Mouse (Mus musculus) ES-Bruce4 (cell line): ENCODE results near the gene Nrsn2. TPM values are rescaled to one million over a fixed set of nuclear protein-coding genes. Genes with fewer than 3 reads are reported as not detected.
A peak's percentile ranks its signal among the peaks of the same experiment; 100 is the strongest.

Experiments used
- H3K27ac ChIP-seq: 2 replicates; pipeline ENCODE4 v1.5.1; 2012; ENCODE audit warnings: low read length, inconsistent platforms; ENCODE audit not compliant: insufficient read depth
- H3K27me3 ChIP-seq: 2 replicates; pipeline ENCODE4 v1.6.1; 2012; ENCODE audit warnings: mild to moderate bottlenecking, low read length, inconsistent platforms; ENCODE audit not compliant: control insufficient read depth, poor library complexity, insufficient read depth, severe bottlenecking
- H3K36me3 ChIP-seq: 2 replicates; pipeline ENCODE4 v1.6.1; 2012; ENCODE audit warnings: inconsistent platforms, mild to moderate bottlenecking, low read length, moderate library complexity; ENCODE audit not compliant: control insufficient read depth, poor library complexity, insufficient read depth, severe bottlenecking
- H3K4me1 ChIP-seq: one replicate; pipeline ENCODE4 v1.8.1; 2011; ENCODE audit warnings: low read length; ENCODE audit not compliant: control insufficient read depth, insufficient read depth
- H3K4me3 ChIP-seq: 2 replicates; pipeline ENCODE4 v1.5.1; 2011; ENCODE audit warnings: low read depth, mild to moderate bottlenecking, low read length
- H3K9ac ChIP-seq: 2 replicates; pipeline ENCODE4 v1.6.1; 2012; ENCODE audit warnings: low read depth, mild to moderate bottlenecking, inconsistent platforms; ENCODE audit not compliant: poor library complexity, severe bottlenecking
- H3K9me3 ChIP-seq: replicated peaks from 2 replicates; pipeline ENCODE4 v1.6.1; 2012; ENCODE audit warnings: mild to moderate bottlenecking, low read length, inconsistent platforms; ENCODE audit not compliant: control insufficient read depth, poor library complexity, insufficient read depth, severe bottlenecking
- CTCF ChIP-seq: IDR thresholded peaks from one replicate; pipeline ENCODE4 v1.8.1; 2011; ENCODE audit warnings: low read depth, low read length
- EP300 ChIP-seq: IDR thresholded peaks from 2 replicates; pipeline ENCODE4 v1.6.1; 2011; ENCODE audit warnings: low read depth, low read length; ENCODE audit not compliant: insufficient read depth
- POLR2A ChIP-seq: IDR thresholded peaks from one replicate; pipeline ENCODE4 v1.8.1; 2011; ENCODE audit warnings: low read length; ENCODE audit not compliant: insufficient read depth
- polyA plus RNA-seq: library from polyadenylated mRNA; stranded (reverse); fragments of >200 nt; gene quantifications from 2 replicates; pipeline ENCODE4 v1.2.4, GENCODE M21; 2011; ENCODE audit warnings: low read depth; ENCODE audit not compliant: missing spikeins, insufficient read depth, insufficient read length

Nrsn2 gene
- polyA plus RNA-seq, 1 experiment: 1.1 TPM

DNA sequence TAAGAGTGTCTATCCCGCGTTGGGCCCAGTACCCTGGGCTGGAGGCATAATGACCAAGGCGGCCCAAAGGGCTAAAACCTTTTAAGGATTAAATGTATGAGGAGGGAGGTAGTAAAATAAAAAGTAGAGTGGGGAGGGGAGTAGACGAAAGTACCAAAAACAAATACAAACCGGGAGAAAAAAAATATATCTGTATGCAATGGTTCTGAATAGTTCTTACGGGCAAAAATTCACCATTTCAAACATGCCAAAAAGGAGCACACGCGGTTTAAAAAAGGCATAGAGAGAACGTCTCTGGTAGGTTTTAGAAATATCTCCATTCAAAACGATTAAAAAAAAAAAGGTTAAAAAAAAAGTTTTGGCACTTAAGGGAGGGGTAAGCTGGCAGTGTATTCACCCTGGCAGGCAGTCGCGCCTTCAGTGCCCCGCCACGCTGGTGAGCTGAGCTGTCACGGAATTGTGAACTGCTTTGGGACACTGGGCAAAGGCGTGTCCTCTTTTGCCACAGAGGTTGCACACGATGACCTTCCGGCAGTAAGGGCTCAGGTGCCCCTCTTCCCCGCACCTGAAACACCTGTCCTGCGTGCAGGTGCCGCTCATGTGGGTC lies 36.8 kb upstream of the Nrsn2 start:
- no peaks in the 10 kb centered on the region for H3K36me3 ChIP-seq
- peak overlapping the region; percentile 65 for H3K4me3 ChIP-seq
- TF ChIP-seq CTCF (no peak), POLR2A (no peak), EP300 (no peak)
- peaks cover 2% of the 10 kb centered on the region for H3K4me1 ChIP-seq
- H3K9ac ChIP-seq: peak overlapping the region; percentile 93
- no peaks in the 10 kb centered on the region for H3K27me3 ChIP-seq
- H3K9me3 ChIP-seq: peaks cover 6% of the 10 kb centered on the region; the same call in 1 of the 2 replicates
- H3K27ac ChIP-seq: no peak overlapping the region

GRCm38 (mm10) chr2:152412526-152413157 lies 36.2 kb upstream of the Nrsn2 start:
- Histone ChIP-seq H3K27ac (peak overlapping the region; percentile 43; the same call in 1 of the 2 replicates), H3K4me1 (peaks cover 2% of the 10 kb centered on the region), H3K9me3 (peaks cover 6% of the 10 kb centered on the region; the same call in 1 of the 2 replicates), H3K27me3 (no peaks in the 10 kb centered on the region), H3K4me3 (peak overlapping the region; percentile 32), H3K9ac (peak overlapping the region; percentile 68), H3K36me3 (no peaks in the 10 kb centered on the region)
- TF ChIP-seq EP300: 0 out of 2 replicates have a peak, but pooled peaks have one; percentile 17
- no peak for TF ChIP-seq CTCF
- TF ChIP-seq POLR2A: no peak

DNA sequence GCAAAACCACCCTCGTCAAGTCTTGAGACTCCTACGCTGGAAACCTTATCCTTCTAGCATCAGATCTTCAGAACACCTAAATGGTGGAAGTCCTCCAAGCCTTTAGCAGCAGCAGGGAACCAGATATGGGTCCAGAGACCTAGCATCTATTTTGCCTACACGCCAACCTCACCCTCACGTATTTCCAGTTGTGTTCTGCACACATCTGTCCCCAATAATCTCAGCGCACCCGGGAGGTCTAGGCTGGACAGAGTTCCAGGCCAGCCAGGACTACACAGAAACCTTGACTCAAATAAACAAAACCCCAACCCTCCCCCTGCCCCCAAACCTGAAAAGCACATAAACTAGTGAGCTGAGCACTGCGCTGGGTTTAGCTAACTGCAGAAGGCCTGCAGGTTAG lies 35.0 kb upstream of the Nrsn2 start:
- no peaks in the 10 kb centered on the region for H3K36me3 ChIP-seq
- H3K27me3 ChIP-seq: no peaks in the 10 kb centered on the region
- H3K9me3 ChIP-seq: peaks cover 6% of the 10 kb centered on the region; the same call in 1 of the 2 replicates
- peak overlapping the region; percentile 44 for H3K4me3 ChIP-seq
- TF ChIP-seq CTCF (no peak), EP300 (0 out of 2 replicates have a peak, but pooled peaks have one; percentile 9)
- H3K9ac ChIP-seq: 0 out of 2 replicates have a peak overlapping the region, but pooled peaks have one; percentile 53
- H3K27ac ChIP-seq: peak overlapping the region; percentile 80
- peaks cover 2% of the 10 kb centered on the region for H3K4me1 ChIP-seq

DNA sequence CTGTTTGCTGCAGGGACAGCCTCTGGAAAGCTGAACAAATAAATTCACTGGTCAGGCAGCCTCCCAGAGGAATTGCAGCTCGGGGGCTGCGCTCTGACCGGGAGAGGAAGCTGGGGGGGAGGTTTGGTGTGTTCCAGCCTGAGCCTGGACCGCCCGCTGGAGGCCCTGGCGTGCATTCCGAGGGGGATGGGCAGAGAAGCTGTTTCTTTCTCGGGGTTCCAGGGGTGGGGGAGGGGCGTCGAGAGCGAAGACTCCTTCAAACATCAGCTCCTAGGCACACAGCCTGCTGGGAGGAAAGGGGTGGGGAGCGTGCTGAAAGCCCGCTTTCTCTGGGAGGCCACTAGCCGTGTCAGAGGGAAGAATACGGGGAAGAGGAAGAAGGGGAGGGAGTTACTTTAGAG lies 34.5 kb upstream of the Nrsn2 start:
- H3K36me3 ChIP-seq: no peaks in the 10 kb centered on the region
- peak overlapping the region; percentile 80 for H3K27ac ChIP-seq
- H3K9me3 ChIP-seq: peaks cover under 1% of the 10 kb centered on the region; the same call in 1 of the 2 replicates
- no peaks in the 10 kb centered on the region for H3K27me3 ChIP-seq
- peak overlapping the region; percentile 55 for H3K4me3 ChIP-seq
- peak overlapping the region; percentile 53 for H3K9ac ChIP-seq
- no peak for TF ChIP-seq POLR2A
- peak; percentile 83 for TF ChIP-seq EP300
- H3K4me1 ChIP-seq: peaks cover 2% of the 10 kb centered on the region

DNA sequence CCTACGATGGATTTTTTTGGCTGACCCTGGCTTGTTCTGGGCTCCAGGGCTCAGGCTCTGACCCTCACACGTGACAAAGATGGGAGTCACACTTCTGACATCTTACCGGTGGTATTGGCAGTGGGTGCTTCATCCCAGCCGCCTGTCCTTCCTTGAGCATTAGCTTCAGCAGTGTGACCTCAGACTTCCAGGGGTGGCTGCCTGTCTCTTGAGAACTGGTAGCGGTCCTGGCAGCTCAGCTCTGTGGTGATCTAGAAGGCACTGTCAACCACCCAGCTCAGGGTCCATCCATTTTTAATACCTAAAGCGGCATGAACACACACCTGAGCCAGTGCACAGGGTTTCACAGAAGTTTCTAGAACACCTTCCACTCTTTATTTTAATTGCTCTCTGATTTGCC lies 33.3 kb upstream of the Nrsn2 start:
- Histone ChIP-seq H3K36me3 (no peaks in the 10 kb centered on the region), H3K4me1 (peaks cover 2% of the 10 kb centered on the region), H3K27me3 (no peaks in the 10 kb centered on the region), H3K4me3 (no peak overlapping the region), H3K9ac (no peak overlapping the region), H3K27ac (no peak overlapping the region), H3K9me3 (no peaks in the 10 kb centered on the region)
- TF ChIP-seq EP300 (no peak), CTCF (no peak), POLR2A (no peak)

GRCm38 (mm10) chr2:152406126-152406525 lies 29.7 kb upstream of the Nrsn2 start:
- Histone ChIP-seq H3K9ac (0 out of 2 replicates have a peak overlapping the region, but pooled peaks have one; percentile 30), H3K36me3 (no peaks in the 10 kb centered on the region), H3K9me3 (no peaks in the 10 kb centered on the region), H3K27me3 (no peaks in the 10 kb centered on the region), H3K4me1 (peaks cover 2% of the 10 kb centered on the region), H3K27ac (no peak overlapping the region), H3K4me3 (0 out of 2 replicates have a peak overlapping the region, but pooled peaks have one; percentile 3)
- TF ChIP-seq EP300: no peak
- TF ChIP-seq POLR2A: no peak
- TF ChIP-seq CTCF: no peak
